Mouse (Mus musculus): ENCODE data around the gene Gfpt1.
"Not testable (repeated sequence)": the region's sequence is repeated elsewhere in the genome, so short reads cannot be mapped to it uniquely, and the experiment has no call there.

The Gfpt1 gene

DNA sequence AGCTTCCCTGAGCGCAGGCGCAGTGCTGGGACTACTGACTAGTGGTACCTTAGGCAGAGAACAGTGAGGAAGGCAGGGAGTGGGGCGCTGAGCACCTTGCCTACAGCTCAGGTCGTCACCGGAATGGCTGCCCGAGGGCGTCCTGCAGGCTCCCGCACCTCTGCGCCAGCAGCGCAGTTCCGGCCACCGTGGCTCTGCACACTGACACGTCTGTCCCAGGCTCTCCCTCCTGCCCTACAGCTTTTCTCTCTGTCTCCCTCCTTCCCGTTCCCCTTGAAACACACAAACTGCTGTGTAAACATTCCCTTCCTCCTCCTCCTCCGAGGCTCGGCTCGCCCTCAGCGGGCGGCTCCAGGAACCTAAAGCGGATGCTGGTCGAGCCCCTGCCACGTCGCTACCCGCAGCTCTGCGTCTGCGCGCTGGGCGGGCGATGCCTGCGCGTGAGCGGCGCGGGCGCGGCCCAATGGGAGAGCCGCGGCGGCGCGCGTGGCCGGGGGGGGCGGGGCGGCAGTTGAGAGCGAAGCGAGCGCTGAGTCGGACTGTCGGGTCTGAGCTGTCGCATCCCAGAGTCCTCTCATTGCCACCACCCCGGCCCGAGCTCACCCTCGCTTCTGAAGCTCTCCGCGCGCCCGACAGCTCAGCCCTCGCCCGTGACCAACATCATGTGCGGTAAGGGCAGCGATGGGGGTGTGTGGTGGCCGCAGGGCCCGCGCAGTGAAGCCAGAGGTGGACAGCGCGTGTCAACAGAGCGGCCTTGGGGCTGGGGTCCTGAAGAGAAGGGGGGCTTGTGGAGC lies at the start of gene Gfpt1:
Gene Gfpt1, plus strand, starts transcription at position 510 of the 794 bp plus-strand sequence.
- DNase-seq (ENCODE audit: low spot score in 2 of 2) = peak; percentile 89 to 92

DNA sequence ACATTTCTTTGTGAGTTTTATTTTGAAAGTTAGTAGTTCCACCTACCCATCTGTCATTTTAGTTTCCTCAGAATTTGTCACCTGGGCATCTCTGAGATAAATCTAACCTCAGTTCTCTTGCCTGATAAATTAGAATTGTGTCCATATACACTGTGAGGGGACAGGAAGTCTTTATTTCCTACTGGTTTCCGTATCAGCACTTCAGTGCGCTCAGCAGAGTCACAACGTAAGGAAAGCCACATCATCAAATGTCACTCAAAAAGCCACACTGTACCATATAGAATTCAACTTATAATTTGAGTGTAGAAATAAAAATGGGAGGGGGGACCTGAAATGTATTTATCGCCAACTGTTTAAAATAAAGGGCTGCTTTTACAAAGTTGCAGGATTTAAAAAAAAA lies 48.4 kb upstream of the Gfpt1 start:
- DNase-seq (ENCODE audit: low spot score in 2 of 2) = no peak

DNA sequence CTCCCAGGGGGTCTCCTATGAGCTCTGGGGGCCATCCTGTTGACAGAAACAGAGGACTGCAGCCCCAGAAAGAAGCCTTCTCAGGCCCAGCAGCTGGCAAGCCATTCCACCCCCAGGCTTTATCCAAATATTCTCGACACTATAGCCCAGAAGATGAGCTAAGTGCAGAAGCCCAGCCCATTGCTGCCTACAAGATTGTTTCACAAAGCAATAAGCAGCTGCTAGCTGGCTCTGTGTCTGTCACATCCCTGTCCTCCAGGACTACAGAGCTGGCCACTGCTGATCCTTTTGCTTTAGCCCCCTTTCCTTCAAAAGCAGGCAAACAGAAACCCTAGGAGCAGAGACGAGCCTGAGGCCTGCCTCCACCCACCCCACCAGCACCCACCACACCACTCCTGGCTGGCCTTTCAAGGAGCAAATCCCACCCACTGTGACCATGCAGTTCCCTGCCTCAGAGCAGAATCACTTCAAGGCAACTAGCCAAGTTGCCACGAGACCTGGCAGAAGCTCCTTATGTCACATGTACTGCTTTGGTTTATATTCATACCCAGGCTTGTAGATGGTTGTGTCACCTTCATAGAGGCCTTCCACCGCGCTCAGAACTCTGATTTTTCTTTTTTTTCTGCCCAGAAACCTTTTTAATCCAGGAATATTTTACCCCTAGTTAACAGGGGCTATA lies 45.9 kb upstream of the Gfpt1 start:
- peak in 1 of 2 experiments; percentile 25 for DNase-seq (ENCODE audit: low spot score in 2 of 2)

DNA sequence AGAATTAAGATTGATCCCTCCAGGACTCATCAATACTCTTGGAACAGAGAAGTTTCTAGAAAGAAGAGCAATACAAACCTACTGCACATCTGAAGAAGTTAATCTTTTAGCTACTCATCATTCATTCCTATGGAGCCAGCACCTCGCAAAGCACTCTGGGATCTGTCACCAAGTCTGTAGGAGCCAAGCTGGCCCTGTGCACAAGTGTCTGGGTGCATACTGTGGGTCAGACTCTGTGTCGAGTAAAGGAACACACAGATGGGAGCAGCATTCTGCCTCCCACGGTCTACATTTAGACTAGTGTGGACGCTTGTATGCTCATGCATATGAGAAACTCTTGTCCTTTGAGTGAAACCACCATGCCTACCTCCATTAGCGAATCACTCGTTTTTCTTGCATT lies 45.3 kb upstream of the Gfpt1 start:
- no peak for DNase-seq (ENCODE audit: low spot score in 2 of 2)

DNA sequence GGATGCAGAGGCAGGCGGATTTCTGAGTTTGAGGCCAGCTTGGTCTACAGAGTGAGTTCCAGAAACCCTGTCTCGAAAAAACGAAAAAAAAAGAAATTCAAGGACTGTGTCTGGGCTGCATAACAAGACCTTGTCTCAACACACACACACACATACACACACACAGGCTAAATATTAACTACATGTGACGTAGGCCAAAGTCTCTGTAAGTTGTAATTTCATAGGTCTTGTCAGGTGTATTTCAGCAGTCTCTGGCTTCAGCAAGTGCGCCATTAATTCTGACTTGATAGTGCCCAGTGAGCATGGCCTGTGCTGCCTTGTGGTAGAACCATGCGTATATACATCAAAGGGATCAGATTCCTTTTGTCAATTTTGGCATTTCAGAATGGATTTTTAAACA lies 40.7 kb upstream of the Gfpt1 start:
- no peak for DNase-seq (ENCODE audit: low spot score in 2 of 2)

DNA sequence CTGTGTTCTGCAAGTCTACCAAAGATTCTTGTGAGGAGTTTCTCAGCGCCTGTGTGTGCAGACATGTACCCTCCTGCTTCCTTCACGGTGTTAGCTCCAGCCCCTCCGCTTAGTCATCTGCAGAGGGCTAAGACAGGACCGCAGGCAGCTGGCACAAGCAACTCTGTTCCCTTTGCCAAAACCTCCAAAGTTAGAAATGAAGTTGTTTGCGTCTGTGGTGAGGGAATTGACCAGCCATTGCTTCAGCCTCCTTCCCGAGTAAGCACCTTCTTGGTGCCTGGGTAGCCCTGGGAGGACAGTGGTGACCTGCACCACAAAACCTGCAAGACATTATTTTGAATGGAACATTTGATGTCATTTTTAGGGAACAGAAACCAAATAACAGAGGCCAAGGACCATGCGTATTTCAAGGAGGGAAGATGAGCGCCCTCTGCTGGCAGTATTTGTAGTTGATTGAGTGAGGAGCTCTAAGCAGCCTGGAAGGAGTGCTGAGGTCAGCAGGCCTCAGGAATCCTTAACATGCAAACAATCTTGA lies 40.1 kb upstream of the Gfpt1 start:
- DNase-seq (ENCODE audit: low spot score in 2 of 2) = peak; percentile 78 to 80

DNA sequence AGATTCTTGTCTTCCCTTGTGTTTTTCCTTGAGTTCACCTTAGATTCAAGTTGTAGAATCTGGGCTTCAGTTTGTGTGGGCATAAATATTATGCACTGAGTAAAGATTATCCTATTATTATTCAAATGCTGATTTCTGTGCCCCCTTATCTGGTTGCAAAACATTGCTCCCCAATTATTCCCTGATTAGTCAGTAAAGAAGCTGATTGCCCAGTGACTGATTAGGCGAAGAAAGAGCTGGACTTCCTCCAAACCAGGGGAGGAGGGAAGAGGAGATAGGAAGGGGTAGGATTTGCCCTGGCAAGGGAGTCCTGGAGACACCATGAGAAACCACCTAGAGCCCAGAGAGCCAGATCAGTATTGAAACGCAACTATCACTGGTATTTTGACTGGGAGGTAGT lies 38.5 kb upstream of the Gfpt1 start:
- DNase-seq (ENCODE audit: low spot score in 2 of 2) = no peak

DNA sequence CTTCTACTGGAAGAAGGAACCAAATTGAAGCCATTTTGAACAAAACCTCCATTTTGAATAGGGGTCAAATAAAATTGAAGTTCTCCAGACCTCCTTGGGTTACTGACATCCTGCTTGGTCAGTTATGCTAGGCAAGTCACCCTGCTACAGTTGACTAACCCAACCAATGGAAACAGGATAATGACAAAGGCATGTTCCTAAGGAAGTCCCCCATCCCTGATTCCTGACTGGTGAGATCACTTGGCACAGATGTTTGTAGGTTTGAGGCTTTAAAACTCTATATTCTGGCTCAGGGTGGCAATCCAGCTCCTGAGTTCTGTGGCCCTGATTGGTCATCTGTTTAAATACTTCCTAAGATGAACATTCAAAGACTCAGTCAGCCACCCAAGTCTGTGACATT lies 37.1 kb upstream of the Gfpt1 start:
- no peak for DNase-seq (ENCODE audit: low spot score in 2 of 2)

DNA sequence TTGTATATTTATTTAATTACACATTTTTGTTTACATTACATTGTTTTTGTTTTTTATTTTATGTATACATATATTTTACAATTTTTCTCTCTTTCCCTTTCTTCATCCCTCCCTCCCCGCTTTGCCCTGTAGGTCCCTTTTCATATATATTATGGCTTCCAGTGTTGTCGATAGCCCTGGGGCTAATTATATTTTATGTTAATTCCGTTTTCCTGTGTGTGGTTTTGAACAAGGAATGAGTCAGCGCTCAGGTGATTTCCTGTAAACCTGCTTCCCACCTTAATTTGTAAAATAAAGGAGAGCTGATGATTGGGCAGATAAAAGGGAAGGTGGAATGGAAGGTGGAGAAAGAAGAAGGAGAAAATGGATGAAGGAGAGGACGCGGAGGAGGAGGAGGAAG lies 33.8 kb upstream of the Gfpt1 start, which contains the start of gene Nfu1:
Gene Nfu1, plus strand, starts transcription at position 350 of the 400 bp plus-strand sequence.
- no peak for DNase-seq (ENCODE audit: low spot score in 2 of 2)

DNA sequence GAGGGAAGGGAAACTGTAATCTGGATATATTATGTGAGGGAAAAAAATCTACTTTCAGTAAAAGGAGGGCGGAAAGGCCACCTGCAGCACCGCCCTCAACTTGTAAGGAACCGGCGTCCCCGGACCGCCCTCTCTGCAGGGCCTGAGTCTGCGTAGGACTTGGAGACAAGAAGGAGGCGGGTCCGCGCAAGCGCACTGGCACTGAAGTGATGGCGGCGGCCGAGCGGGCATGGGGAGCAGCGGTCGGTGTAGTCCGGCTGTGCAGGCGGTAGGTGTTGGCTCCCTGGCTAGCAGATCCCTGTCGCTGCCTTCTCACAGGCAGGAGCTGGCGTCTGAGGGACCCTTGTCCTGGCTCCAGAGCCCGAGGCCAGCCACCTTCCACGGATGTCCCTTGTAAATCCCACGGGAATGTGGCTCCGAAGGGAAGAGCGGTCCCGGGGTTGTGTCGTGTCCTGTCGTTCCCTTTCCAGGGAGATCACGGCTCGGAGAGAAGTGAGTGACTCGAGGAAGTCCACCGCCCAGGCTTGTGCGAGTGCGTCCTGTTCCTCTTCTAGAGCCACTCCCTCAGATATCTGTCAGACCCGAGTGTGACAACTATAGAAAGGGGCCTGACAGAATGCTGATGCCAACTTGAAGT lies 32.8 kb upstream of the Gfpt1 start:
- DNase-seq (ENCODE audit: low spot score in 2 of 2) = peak; percentile 89 to 93

DNA sequence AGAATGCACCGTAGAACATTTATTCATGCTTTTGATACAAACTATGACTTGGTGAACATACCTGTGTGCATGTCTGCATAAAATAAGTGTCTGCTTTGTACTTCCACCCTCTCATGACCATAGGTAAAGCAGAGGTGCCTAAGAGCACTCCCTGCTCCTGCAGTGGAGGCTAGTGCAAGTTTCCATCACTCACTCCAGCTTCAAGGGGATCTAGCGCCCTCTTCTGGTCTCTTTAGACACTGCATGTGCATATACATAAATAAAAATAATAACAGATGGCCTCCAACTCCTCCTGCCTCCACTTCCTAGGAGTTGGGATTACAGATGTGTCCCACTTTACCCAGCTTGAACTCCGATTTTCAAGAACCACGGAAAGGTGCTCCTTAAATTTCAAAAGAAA lies 25.7 kb upstream of the Gfpt1 start:
- no peak for DNase-seq (ENCODE audit: low spot score in 2 of 2)

DNA sequence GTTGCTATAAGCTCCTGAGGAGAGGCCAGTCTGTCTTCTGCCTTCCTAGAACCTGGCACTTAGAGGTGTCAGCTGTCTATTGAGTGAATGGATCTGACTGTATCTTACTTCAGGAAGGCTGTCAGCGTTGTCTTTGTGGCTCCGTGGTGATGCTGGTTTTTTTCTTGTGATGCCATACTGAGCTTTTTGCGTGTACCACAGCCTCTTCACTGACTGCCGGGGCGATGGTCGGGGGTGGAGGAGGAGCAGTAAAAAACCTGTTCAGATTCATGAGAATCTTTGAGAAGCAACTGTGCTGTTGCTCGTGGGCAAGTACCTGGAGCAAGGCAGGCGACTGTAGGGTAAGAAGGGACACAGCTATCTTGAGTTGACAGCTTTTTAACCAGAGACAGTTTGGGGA lies 23.8 kb upstream of the Gfpt1 start:
- DNase-seq (ENCODE audit: low spot score in 2 of 2) = no peak

DNA sequence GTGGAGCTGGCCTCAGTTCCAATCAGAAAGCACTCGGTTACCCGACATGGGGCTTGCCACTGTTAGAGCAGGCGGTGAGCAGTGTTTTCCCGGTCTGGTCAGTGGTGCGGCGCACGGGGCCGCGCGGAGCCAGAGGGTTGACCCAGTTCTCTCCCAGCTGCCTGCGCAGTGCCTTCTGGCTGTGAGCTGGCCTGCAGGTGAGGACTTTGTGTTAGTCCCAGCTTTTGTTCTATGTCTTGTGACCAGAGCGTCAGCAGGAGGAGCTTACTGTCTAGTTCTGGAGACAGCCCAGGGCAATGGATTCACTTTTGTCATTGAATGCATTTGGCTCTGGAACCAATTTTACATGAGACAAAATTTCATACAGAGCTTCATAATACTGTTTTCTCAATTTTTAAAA lies 20.9 kb upstream of the Gfpt1 start:
- no peak for DNase-seq (ENCODE audit: low spot score in 2 of 2)

DNA sequence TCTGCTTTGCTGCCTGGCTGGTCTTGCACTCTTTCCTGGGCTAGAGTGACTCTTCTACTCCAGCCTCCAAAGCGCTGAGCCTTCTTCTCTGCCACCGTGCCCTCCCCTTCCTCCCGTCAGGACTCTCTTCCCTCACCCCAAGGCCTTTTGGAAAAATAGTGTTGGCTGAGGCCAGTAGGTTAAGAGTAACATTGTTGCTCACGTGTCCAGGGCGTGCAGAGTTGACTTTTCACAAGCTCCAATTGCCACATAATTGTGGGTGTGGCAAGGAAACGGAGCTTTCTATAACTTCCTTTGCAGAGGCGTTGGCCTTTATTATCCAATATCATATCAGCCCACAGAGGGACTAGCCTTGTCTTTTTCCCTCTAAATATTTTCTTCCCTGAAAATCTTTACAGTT lies 15.7 kb upstream of the Gfpt1 start:
- no peak for DNase-seq (ENCODE audit: low spot score in 2 of 2)

DNA sequence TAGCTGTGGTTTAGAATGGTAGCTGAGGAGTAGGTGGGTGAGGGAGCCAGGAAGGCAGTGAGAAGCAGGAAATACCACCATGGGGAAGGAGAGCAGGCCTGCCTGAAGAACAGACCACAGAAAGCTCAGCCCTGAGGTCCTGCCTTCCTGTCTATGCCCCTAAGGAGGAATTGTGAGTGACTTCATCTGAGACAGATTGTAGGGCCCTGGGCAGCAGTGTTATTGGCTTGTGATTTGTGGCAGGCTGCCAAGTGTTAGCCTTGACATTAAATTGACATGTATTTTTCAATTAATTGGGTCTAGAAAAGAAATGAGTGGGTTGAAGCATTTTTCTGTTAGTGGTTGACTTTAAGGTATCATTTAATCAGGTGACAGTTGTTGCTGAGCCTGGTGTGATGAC lies 13.8 kb upstream of the Gfpt1 start:
- no peak for DNase-seq (ENCODE audit: low spot score in 2 of 2)

DNA sequence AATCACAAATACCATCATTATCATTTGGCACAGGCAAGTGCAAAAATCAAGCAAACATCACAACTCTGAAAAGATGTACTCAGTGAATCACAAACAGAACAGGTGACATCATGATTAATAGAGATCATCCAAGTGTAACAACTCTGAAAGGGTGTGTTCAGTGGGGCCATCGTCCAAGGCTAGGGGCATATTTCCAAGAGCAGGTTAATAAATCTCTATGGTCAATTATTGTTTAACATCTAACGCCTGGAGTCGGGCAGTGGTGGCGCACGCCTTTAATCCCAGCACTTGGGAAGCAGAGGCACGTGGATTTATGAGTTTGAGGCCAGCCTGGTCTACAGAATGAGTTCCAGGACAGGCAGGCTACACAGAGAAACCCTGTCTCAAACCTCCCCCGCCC lies 11.3 kb upstream of the Gfpt1 start:
- DNase-seq (ENCODE audit: low spot score in 2 of 2) = not testable (repeated sequence)

DNA sequence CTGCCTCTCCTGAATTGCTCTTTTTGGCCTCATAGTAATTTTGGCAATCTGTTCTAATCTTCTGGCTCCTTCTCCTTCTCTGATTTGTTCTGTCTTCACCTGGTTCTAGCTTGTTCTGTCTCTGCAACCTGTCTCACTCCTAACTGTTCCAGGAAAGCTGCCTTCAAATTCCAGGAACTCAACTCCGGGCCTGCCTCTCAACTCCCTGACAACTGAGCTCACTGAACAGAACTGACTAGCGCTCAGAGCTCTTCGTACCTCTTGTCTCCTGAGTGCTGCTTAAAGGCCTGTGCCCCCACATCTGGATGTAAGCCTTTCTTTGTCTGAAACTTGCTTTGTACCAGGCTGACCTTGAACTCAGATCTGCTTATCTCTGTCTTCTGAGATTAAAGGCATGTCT lies 10.2 kb upstream of the Gfpt1 start:
- DNase-seq (ENCODE audit: low spot score in 2 of 2) = no peak

DNA sequence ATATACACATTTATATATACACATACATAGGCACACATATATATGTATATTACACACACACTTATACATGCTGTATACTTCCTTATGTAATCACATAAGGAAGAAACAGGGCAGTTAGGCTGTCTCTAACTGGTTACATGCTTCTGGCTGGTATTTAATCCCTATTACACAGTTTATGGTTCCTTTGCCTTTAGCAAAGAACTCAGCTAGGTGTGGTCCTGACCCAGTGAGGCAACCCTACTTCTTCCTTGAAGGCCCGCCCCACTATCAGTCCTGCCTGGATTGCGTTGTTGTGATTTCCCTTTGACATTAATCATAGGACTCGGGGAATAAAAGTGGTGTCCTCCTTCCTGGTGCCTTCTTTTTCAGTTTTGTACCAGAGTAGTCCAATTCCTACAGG lies 8.3 kb upstream of the Gfpt1 start:
- DNase-seq (ENCODE audit: low spot score in 2 of 2) = no peak

DNA sequence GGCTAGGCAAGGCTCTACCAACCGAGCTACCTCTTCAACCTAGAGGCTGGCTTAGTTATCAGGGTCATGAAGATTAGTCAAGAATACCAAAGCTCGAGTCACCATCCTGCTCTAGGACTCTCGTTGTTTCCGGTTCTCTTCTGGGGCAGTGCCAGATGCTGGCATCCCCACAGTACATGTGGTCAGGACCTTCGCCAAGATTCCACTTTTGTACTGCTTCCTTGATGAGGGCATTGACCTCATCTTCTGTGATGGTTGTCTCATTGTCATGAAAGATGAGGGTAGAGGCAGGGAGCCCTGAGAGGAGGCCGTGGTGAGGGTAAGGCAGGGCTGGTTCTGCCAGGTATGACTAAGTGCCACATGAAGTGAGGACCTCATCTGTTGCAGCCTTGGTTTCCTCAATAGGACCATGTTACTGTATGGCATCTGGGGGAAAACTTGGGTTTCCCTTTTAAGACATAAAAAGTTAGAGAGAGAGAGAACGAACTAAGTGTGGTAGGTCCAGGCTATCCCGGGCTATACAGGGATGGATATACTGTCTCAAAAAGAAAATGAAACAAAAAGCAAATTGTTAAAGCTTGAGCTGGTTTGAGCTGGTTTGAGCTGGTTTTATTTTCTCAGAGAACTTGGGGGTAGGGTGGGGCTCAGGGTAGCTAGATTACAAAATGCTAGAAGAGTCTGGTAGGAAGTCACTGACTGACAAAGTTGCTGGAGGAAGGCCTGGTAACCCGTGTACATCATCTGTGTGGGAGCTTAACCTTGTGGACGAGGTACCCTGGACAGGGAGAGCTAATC lies 4.6 kb upstream of the Gfpt1 start:
- DNase-seq (ENCODE audit: low spot score in 2 of 2) = no peak

DNA sequence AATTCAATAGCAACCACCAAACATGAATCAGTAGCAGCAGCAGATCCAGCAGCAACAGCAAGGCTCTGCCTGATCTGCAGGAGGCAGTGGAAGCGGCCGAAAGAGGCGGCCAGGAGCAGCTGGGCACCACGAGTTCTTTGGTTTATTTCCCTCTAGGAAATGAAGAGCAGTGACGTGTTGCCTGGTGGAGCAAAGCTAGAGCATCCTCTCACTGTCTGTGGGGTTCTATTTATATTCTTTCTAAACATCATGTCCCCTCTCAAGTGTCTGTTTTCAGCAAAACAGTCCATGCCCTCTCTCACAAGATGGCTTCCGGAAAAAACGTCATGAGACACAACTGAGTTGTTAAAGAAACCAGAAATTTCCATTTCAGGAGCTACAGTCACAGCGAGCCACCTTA lies 3.5 kb upstream of the Gfpt1 start:
- DNase-seq (ENCODE audit: low spot score in 2 of 2) = no peak

DNA sequence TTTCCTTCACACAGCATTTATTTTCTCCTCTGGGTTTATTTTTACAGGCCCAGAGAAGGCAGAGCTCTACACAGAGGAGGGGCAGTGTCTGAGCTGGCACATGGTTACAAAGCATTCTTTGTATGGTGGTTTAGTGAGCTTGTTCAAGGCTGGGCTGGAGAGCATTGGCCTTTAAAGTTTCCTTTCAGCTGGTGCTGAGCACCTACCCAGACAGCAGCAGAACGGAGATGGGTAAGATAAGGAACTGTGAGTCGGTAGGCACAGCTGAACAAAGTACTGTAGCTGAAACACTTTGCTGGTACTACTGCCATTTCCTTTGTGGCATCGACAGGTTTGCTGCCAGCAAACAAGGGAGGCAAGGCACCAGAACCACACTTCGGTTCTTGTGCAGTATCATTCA lies 1.7 kb upstream of the Gfpt1 start:
- DNase-seq (ENCODE audit: low spot score in 2 of 2) = no peak

DNA sequence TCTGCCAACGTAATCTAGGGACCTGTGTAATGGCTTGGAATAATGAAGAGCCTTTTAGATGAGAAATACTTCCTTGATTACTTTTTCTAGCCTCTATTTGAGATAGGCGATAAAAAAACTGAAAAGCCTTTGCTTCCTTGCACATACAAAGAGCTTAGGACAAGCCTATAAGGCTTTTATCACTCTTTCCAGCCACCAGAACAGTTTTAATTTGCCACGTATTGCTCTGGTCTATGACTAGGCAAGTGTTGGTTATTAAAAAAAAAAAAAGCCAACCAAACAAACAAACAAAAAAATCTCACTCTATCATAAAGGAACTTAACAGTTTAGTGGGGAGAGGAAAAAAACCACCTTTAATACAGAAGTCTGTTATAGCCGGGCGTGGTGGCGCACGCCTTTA lies 1.2 kb upstream of the Gfpt1 start:
- no peak for DNase-seq (ENCODE audit: low spot score in 2 of 2)

All from frontal cortex, postnatal 25 days (tissue).